Mouse (Mus musculus) embryonic facial prominence, embryonic 14.5 days (tissue): ENCODE results near the gene Pipox. TPM values are rescaled to one million over a fixed set of nuclear protein-coding genes. Genes with fewer than 3 reads are reported as not detected.

Experiments used
- ATAC-seq: fragments of 200-750 bp; cut with Nextera tagmentation; 2 replicates; pipeline ENCODE4 v1.8.0; 2017; ENCODE audit warnings: low read depth, moderate number of reproducible peaks, moderate TSS enrichment
- DNase-seq: peaks from one replicate; pipeline ENCODE4 v3.0.0-alpha.2; 2015; ENCODE audit warnings: low spot score
- H3K27ac ChIP-seq: fragments of 300-500 bp; sonication (generic); replicated peaks from 2 replicates; pipeline ENCODE4 v1.5.1; 2014; ENCODE audit warnings: low read depth, mild to moderate bottlenecking, low read length, moderate library complexity
- H3K27me3 ChIP-seq: fragments of 300-500 bp; sonication (generic); replicated peaks from 2 replicates; pipeline ENCODE4 v1.6.1; 2014; ENCODE audit warnings: low read length; ENCODE audit not compliant: control insufficient read depth, insufficient read depth
- H3K36me3 ChIP-seq: fragments of 300-500 bp; sonication (generic); 2 replicates; pipeline ENCODE4 v1.6.1; 2014; ENCODE audit warnings: low read length, mixed read lengths; ENCODE audit not compliant: control insufficient read depth, insufficient read depth
- H3K4me1 ChIP-seq: fragments of 300-500 bp; sonication (generic); 2 replicates; pipeline ENCODE4 v1.6.1; 2014; ENCODE audit warnings: antibody characterized with exemption, low read length; ENCODE audit not compliant: control insufficient read depth, insufficient read depth
- H3K4me2 ChIP-seq: fragments of 300-500 bp; sonication (generic); 2 replicates; pipeline ENCODE4 v1.6.1; 2014; ENCODE audit warnings: low read depth, mild to moderate bottlenecking, low read length, moderate library complexity, mixed read lengths
- H3K4me3 ChIP-seq: fragments of 300-500 bp; sonication (generic); 2 replicates; pipeline ENCODE4 v1.5.1; 2014; ENCODE audit warnings: low read depth, mild to moderate bottlenecking, low read length
- H3K9ac ChIP-seq: fragments of 300-500 bp; sonication (generic); 2 replicates; pipeline ENCODE4 v1.6.1; 2014; ENCODE audit warnings: low read depth, mild to moderate bottlenecking, low read length, moderate library complexity, mixed read lengths
- H3K9me3 ChIP-seq: fragments of 300-500 bp; sonication (generic); 2 replicates; pipeline ENCODE4 v1.6.1; 2016; ENCODE audit warnings: low read length; ENCODE audit not compliant: control insufficient read depth
- WGBS: fragments of 180-500 bp; shearing (Covaris S2); extraction: QIAGEN DNeasy Blood & Tissue Kit; methylation state at CpG from one replicate; pipeline ENCODE4 v1.1.7; 2014; 5-methylcytosine and 5-hydroxymethylcytosine counted together
- polyA plus RNA-seq: library from polyadenylated mRNA; unstranded; fragments of >200 nt; fragmentation: Nextera tagmentation; extraction: Ambion mirVana; gene quantifications from 2 replicates; pipeline ENCODE4 v1.2.1, GENCODE M21; 2014

Gene Pipox
- polyA plus RNA-seq, 1 experiment from 2014 or later, result 1.8 TPM

- Histone ChIP-seq H3K36me3 (peaks cover 76% of the 10 kb centered on the region), H3K4me3 (no peak overlapping the region)
- no peak for ATAC-seq
Measured at GRCm38 (mm10) chr11:77843068-77843905, 50.6 kb downstream of the Pipox start.

GRCm38 (mm10) chr11:77840523-77841245 lies 53.2 kb downstream of the Pipox start:
- no peak overlapping the region for H3K4me3 ChIP-seq
- ATAC-seq, result no peak

More at GRCm38 (mm10) chr11:77843068-77843905, 50.6 kb downstream of the Pipox start:
- no peaks in the 10 kb centered on the region for H3K4me1 ChIP-seq
- H3K27ac ChIP-seq, result no peak overlapping the region
- DNase-seq, result no peak
- H3K9me3 ChIP-seq, result no peaks in the 10 kb centered on the region
- no peak overlapping the region for H3K9ac ChIP-seq
- H3K4me2 ChIP-seq, result no peak overlapping the region
- 89% methylated on average over 19 of the region's 21 CpGs for WGBS
- H3K27me3 ChIP-seq, result no peaks in the 10 kb centered on the region

GRCm38 (mm10) chr11:77837856-77838255 lies 56.0 kb downstream of the Pipox start:
- no peaks in the 10 kb centered on the region for H3K9me3 ChIP-seq
- no peak overlapping the region for H3K4me2 ChIP-seq
- DNase-seq (peak; percentile 64), ATAC-seq (peak; percentile 59)
- no peak overlapping the region for H3K9ac ChIP-seq
- no peaks in the 10 kb centered on the region for H3K27me3 ChIP-seq
- no peak overlapping the region for H3K4me3 ChIP-seq
- 80% methylated on average over 5 of the region's 5 CpGs for whole genome bisulfite sequencing
- peaks cover 51% of the 10 kb centered on the region for H3K36me3 ChIP-seq
- H3K4me1 ChIP-seq, result no peaks in the 10 kb centered on the region
- no peak overlapping the region; the same call in 1 of the 2 replicates for H3K27ac ChIP-seq

More at GRCm38 (mm10) chr11:77840523-77841245, 53.2 kb downstream of the Pipox start:
- H3K4me2 ChIP-seq, result no peak overlapping the region
- 81% methylated on average over 16 of the region's 16 CpGs for WGBS
- H3K27me3 ChIP-seq, result no peaks in the 10 kb centered on the region
- no peaks in the 10 kb centered on the region for H3K4me1 ChIP-seq
- H3K36me3 ChIP-seq, result peaks cover 55% of the 10 kb centered on the region
- H3K27ac ChIP-seq, result no peak overlapping the region
- H3K9me3 ChIP-seq, result no peaks in the 10 kb centered on the region
- DNase-seq, result no peak
- no peak overlapping the region for H3K9ac ChIP-seq

DNA sequence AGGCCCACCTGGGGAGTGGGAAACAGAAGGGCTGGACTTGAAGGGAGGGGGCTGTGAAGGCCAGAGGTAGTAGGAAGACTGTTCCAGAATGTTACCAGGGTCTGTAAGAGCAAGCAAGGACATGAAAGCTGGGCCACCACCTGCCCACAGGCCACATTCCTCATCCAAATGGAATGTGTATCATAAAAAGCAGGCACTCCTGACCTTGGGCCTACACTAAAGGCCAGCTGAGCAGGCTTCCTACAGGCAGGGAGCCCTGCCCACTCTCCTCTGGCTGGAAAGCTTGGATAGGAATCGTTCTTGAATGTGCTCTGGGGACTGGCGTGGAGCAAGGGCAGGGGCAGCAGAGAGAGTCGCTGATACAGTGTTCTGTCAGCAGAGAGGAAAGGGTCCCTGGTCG lies 57.1 kb downstream of the Pipox start:
- 56% methylated on average over 4 of the region's 4 CpGs for WGBS
- H3K27ac ChIP-seq, result no peak overlapping the region
- H3K9ac ChIP-seq, result no peak overlapping the region
- DNase-seq, result no peak
- peaks cover 48% of the 10 kb centered on the region for H3K36me3 ChIP-seq
- no peaks in the 10 kb centered on the region for H3K27me3 ChIP-seq
- no peak overlapping the region for H3K4me3 ChIP-seq
- no peaks in the 10 kb centered on the region for H3K9me3 ChIP-seq
- ATAC-seq, result no peak
- H3K4me2 ChIP-seq, result no peak overlapping the region
- no peaks in the 10 kb centered on the region for H3K4me1 ChIP-seq

GRCm38 (mm10) chr11:77836290-77836689 lies 57.6 kb downstream of the Pipox start:
- Histone ChIP-seq H3K27ac (no peak overlapping the region; the same call in 1 of the 2 replicates), H3K4me1 (no peaks in the 10 kb centered on the region), H3K9ac (no peak overlapping the region), H3K27me3 (no peaks in the 10 kb centered on the region), H3K4me3 (no peak overlapping the region), H3K9me3 (no peaks in the 10 kb centered on the region), H3K36me3 (peaks cover 45% of the 10 kb centered on the region), H3K4me2 (no peak overlapping the region)
- no peak for DNase-seq
- no peak for ATAC-seq
- 70% methylated on average over 5 of the region's 5 CpGs for WGBS

GRCm38 (mm10) chr11:77835109-77835508 lies 58.8 kb downstream of the Pipox start:
- no peak overlapping the region for H3K9ac ChIP-seq
- no peaks in the 10 kb centered on the region for H3K9me3 ChIP-seq
- H3K4me2 ChIP-seq, result no peak overlapping the region
- WGBS, result 93% methylated on average over 3 of the region's 3 CpGs
- H3K27me3 ChIP-seq, result no peaks in the 10 kb centered on the region
- no peak overlapping the region for H3K4me3 ChIP-seq
- H3K36me3 ChIP-seq, result peaks cover 39% of the 10 kb centered on the region
- DNase-seq (no peak), ATAC-seq (no peak)
- no peak overlapping the region for H3K27ac ChIP-seq
- H3K4me1 ChIP-seq, result no peaks in the 10 kb centered on the region

GRCm38 (mm10) chr11:77832541-77832940 lies 61.4 kb downstream of the Pipox start:
- Histone ChIP-seq H3K9me3 (no peaks in the 10 kb centered on the region), H3K27ac (no peak overlapping the region), H3K4me2 (no peak overlapping the region), H3K4me1 (no peaks in the 10 kb centered on the region), H3K27me3 (no peaks in the 10 kb centered on the region), H3K36me3 (peaks cover 55% of the 10 kb centered on the region), H3K4me3 (no peak overlapping the region), H3K9ac (no peak overlapping the region)
- DNase-seq (no peak), ATAC-seq (no peak)
- WGBS, result 94% methylated on average over 4 of the region's 4 CpGs

DNA sequence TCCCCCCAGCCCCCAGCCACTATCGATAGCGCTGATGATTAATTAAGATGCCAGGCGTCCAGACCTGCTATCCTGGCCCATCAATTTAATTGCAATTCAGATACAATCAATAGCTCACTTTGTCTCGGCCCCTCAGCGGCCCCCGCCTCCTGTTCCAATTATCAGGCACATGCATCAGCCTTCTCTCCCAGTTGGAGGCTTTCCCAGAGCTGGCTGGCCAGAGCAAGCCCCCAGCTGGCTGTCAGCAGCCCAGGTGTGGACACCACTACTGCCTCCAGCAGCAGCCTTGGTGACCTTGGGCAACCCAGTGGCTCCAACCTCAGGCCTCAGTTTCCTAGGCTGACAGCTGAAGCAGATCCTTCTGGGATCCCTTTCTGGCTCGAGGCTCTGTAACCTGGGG lies 63.0 kb downstream of the Pipox start:
- 51% methylated on average over 7 of the region's 7 CpGs for WGBS
- Histone ChIP-seq H3K4me1 (no peaks in the 10 kb centered on the region), H3K27me3 (no peaks in the 10 kb centered on the region), H3K9me3 (no peaks in the 10 kb centered on the region), H3K27ac (no peak overlapping the region), H3K36me3 (peaks cover 55% of the 10 kb centered on the region), H3K4me3 (no peak overlapping the region), H3K4me2 (no peak overlapping the region), H3K9ac (no peak overlapping the region)
- DNase-seq (no peak), ATAC-seq (no peak)
